Mouse (Mus musculus): ENCODE measurements around the gene Atp5f1. TPM values are rescaled to one million over a fixed set of nuclear protein-coding genes. Genes with fewer than 3 reads are reported as not detected.

Gene Atp5f1
- total and polyA plus RNA-seq, 3 experiments = 313 to 344 TPM; not detected in 1

- H3K9me3 ChIP-seq (replicated peaks; ENCODE audit: insufficient read depth, low read length) = no peaks in the 10 kb centered on the region
- H3K27me3 ChIP-seq (ENCODE audit: control insufficient read depth in 1 of 2, insufficient read depth in 2 of 2, low read length in 2 of 2) = no peaks in the 10 kb centered on the region
- peaks cover 19 to 41% of the 10 kb centered on the region in 2 experiments for H3K4me1 ChIP-seq (ENCODE audit: control insufficient read depth in 1 of 2, insufficient read depth in 2 of 2, low read length in 2 of 2)
- peaks cover 0 to 36% of the 10 kb centered on the region in 2 experiments; a peak in 2 of 4 replicates for H3K36me3 ChIP-seq (ENCODE audit: control insufficient read depth in 1 of 2, insufficient read depth in 2 of 2, low read length in 2 of 2)
- no peak overlapping the region for H3K9ac ChIP-seq (ENCODE audit: control insufficient read depth, low read depth, low read length, poor library complexity, severe bottlenecking)
- no peak overlapping the region for H3K27ac ChIP-seq (ENCODE audit: control insufficient read depth, low read depth, low read length)
- no peak for TF ChIP-seq NRF1 (IDR thresholded peaks at IDR 0.05; ENCODE audit: insufficient read depth, low read depth, low read length, poor library complexity, severe bottlenecking)
- H3K4me3 ChIP-seq (ENCODE audit: control insufficient read depth in 1 of 2, insufficient read depth in 1 of 2, low read depth in 2 of 2, low read length in 2 of 2) = no peak overlapping the region
- no peak for DNase-seq (ENCODE audit: low read depth, low spot score)
- no peaks in the 10 kb centered on the region for H3K79me2 ChIP-seq (ENCODE audit: control insufficient read depth, insufficient read depth, low read length, poor library complexity)
Observed at GRCm38 (mm10) chr3:105907956-105908655, 51.8 kb downstream of the Atp5f1 start.

GRCm38 (mm10) chr3:105904721-105905120, 55.2 kb downstream of the Atp5f1 start:
- no peak overlapping the region for H3K4me3 ChIP-seq (ENCODE audit: control insufficient read depth in 1 of 2, insufficient read depth in 1 of 2, low read depth in 2 of 2, low read length in 2 of 2)
- peak overlapping the region; percentile 66 for H3K27ac ChIP-seq (ENCODE audit: control insufficient read depth, low read depth, low read length)
- peaks cover 0 to 28% of the 10 kb centered on the region in 2 experiments; a peak in 2 of 4 replicates for H3K36me3 ChIP-seq (ENCODE audit: control insufficient read depth in 1 of 2, insufficient read depth in 2 of 2, low read length in 2 of 2)
- TF ChIP-seq ZMIZ1 (IDR thresholded peaks at IDR 0.05; ENCODE audit: low read depth, low read length) = no peak
- TF ChIP-seq CHD1 (IDR thresholded peaks at IDR 0.05; ENCODE audit: low read depth, low read length) = no peak
- no peak for TF ChIP-seq POLR2AphosphoS2 (IDR thresholded peaks at IDR 0.05; ENCODE audit: low read length)
- TF ChIP-seq ELF1 (IDR thresholded peaks at IDR 0.05; ENCODE audit: low read depth, low read length) = no peak
- TF ChIP-seq MAZ (IDR thresholded peaks at IDR 0.05; ENCODE audit: low read depth, low read length) = no peak
- no peak for TF ChIP-seq ZNF384 (IDR thresholded peaks at IDR 0.05; ENCODE audit: low read depth, low read length)
- no peak for TF ChIP-seq NRF1 (IDR thresholded peaks at IDR 0.05; ENCODE audit: insufficient read depth, low read depth, low read length, poor library complexity, severe bottlenecking)
- TF ChIP-seq TCF12 (IDR thresholded peaks at IDR 0.05; ENCODE audit: low read depth, low read length) = no peak
- no peaks in the 10 kb centered on the region for H3K9me3 ChIP-seq (replicated peaks; ENCODE audit: insufficient read depth, low read length)
- peaks cover 11 to 35% of the 10 kb centered on the region in 2 experiments for H3K4me1 ChIP-seq (ENCODE audit: control insufficient read depth in 1 of 2, insufficient read depth in 2 of 2, low read length in 2 of 2)
- no peak for DNase-seq (ENCODE audit: low read depth, low spot score)
- H3K27me3 ChIP-seq (ENCODE audit: control insufficient read depth in 1 of 2, insufficient read depth in 2 of 2, low read length in 2 of 2) = no peaks in the 10 kb centered on the region
- peak overlapping the region; percentile 18; the same call in 1 of the 2 replicates for H3K9ac ChIP-seq (ENCODE audit: control insufficient read depth, low read depth, low read length, poor library complexity, severe bottlenecking)
- no peaks in the 10 kb centered on the region for H3K79me2 ChIP-seq (ENCODE audit: control insufficient read depth, insufficient read depth, low read length, poor library complexity)

- Histone ChIP-seq H3K9me3 (replicated peaks; ENCODE audit: insufficient read depth, low read length) (no peaks in the 10 kb centered on the region), H3K79me2 (ENCODE audit: control insufficient read depth, insufficient read depth, low read length, poor library complexity) (no peaks in the 10 kb centered on the region), H3K9ac (ENCODE audit: control insufficient read depth, low read depth, low read length, poor library complexity, severe bottlenecking) (peak overlapping the region; percentile 18; the same call in 1 of the 2 replicates), H3K36me3 (ENCODE audit: control insufficient read depth in 1 of 2, insufficient read depth in 2 of 2, low read length in 2 of 2) (peaks cover 0 to 33% of the 10 kb centered on the region in 2 experiments; a peak in 2 of 4 replicates), H3K27me3 (ENCODE audit: control insufficient read depth in 1 of 2, insufficient read depth in 2 of 2, low read length in 2 of 2) (no peaks in the 10 kb centered on the region), H3K27ac (ENCODE audit: control insufficient read depth, low read depth, low read length) (peak overlapping the region; percentile 66), H3K4me3 (ENCODE audit: control insufficient read depth in 1 of 2, insufficient read depth in 1 of 2, low read depth in 2 of 2, low read length in 2 of 2) (no peak overlapping the region), H3K4me1 (ENCODE audit: control insufficient read depth in 1 of 2, insufficient read depth in 2 of 2, low read length in 2 of 2) (peaks cover 11 to 40% of the 10 kb centered on the region in 2 experiments)
- DNase-seq (ENCODE audit: low read depth, low spot score) = peak; percentile 77
- TF ChIP-seq ZKSCAN1 (IDR thresholded peaks at IDR 0.05; ENCODE audit: low read depth, low read length) (no peak), BHLHE40 (IDR thresholded peaks at IDR 0.05; ENCODE audit: borderline replicate concordance, low read depth, low read length) (0 out of 2 replicates have a peak, but pooled peaks have one; percentile 13), MYC (IDR thresholded peaks at IDR 0.05; ENCODE audit: low read depth, low read length) (peak; percentile 84), EP300 (IDR thresholded peaks at IDR 0.05; ENCODE audit: low read depth in 1 of 2, low read length in 2 of 2) (peak; percentile 76 to 80), ZC3H11A (IDR thresholded peaks at IDR 0.05; ENCODE audit: low read depth, low read length) (no peak), USF2 (IDR thresholded peaks at IDR 0.05; ENCODE audit: borderline replicate concordance in 1 of 2, insufficient read depth in 1 of 2, low read depth in 1 of 2, low read length in 2 of 2) (no peak), TBP (IDR thresholded peaks at IDR 0.05; ENCODE audit: low read depth, low read length) (0 out of 2 replicates have a peak, but pooled peaks have one; percentile 23), ETS1 (IDR thresholded peaks at IDR 0.05; ENCODE audit: low read depth, low read length) (peak; percentile 81), MAX (IDR thresholded peaks at IDR 0.05; ENCODE audit: low read length) (peak; percentile 61; the same call in 1 of the 2 replicates), SIN3A (IDR thresholded peaks at IDR 0.05; ENCODE audit: low read length) (peak; percentile 81), USF1 (IDR thresholded peaks at IDR 0.05; ENCODE audit: low read depth, low read length) (peak; percentile 87), MYB (IDR thresholded peaks at IDR 0.05; ENCODE audit: low read depth, low read length) (no peak), ZNF384 (IDR thresholded peaks at IDR 0.05; ENCODE audit: low read depth, low read length) (peak; percentile 92), TCF12 (IDR thresholded peaks at IDR 0.05; ENCODE audit: low read depth, low read length) (peak; percentile 73), GABPA (IDR thresholded peaks at IDR 0.05; ENCODE audit: low read depth, low read length) (no peak), TAL1 (IDR thresholded peaks at IDR 0.05; ENCODE audit: low read length) (no peak), MAZ (IDR thresholded peaks at IDR 0.05; ENCODE audit: low read depth, low read length) (no peak), RCOR1 (IDR thresholded peaks at IDR 0.05; ENCODE audit: low read depth, low read length) (peak; percentile 76)
Observed at GRCm38 (mm10) chr3:105904213-105904612, 55.7 kb downstream of the Atp5f1 start.

Data from MEL (cell line).